Mouse (Mus musculus) liver, embryonic 12.5 days (tissue): Measurements from ENCODE around the gene Pla2g5. TPM values are rescaled to one million over a fixed set of nuclear protein-coding genes. Genes with fewer than 3 reads are reported as not detected.
"Not testable (repeated sequence)": the region's sequence is repeated elsewhere in the genome, so short reads cannot be mapped to it uniquely, and the experiment has no call there.

Experiments used
- ATAC-seq: fragments of 200-750 bp; cut with Nextera tagmentation; 2 replicates; pipeline ENCODE4 v1.8.0; 2017; ENCODE audit warnings: moderate number of reproducible peaks, mild to moderate bottlenecking, moderate library complexity
- H3K27ac ChIP-seq: fragments of 300-500 bp; sonication (generic); 2 replicates; pipeline ENCODE4 v1.5.1; 2016; ENCODE audit warnings: mild to moderate bottlenecking
- H3K27me3 ChIP-seq: fragments of 300-500 bp; sonication (generic); replicated peaks from 2 replicates; pipeline ENCODE4 v1.6.1; 2016; ENCODE audit warnings: mild to moderate bottlenecking, moderate library complexity
- H3K36me3 ChIP-seq: fragments of 300-500 bp; sonication (generic); 2 replicates; pipeline ENCODE4 v1.6.1; 2016; ENCODE audit warnings: mild to moderate bottlenecking, moderate library complexity
- H3K4me1 ChIP-seq: fragments of 300-500 bp; sonication (generic); 2 replicates; pipeline ENCODE4 v1.6.1; 2016
- H3K4me2 ChIP-seq: fragments of 300-500 bp; sonication (generic); 2 replicates; pipeline ENCODE4 v1.6.1; 2016; ENCODE audit warnings: mild to moderate bottlenecking, moderate library complexity
- H3K4me3 ChIP-seq: fragments of 300-500 bp; sonication (generic); 2 replicates; pipeline ENCODE4 v1.5.1; 2016; ENCODE audit warnings: mild to moderate bottlenecking, moderate library complexity
- H3K9ac ChIP-seq: fragments of 300-500 bp; sonication (generic); 2 replicates; pipeline ENCODE4 v1.6.1; 2016; ENCODE audit warnings: mild to moderate bottlenecking, moderate library complexity
- H3K9me3 ChIP-seq: fragments of 300-500 bp; sonication (generic); replicated peaks from 2 replicates; pipeline ENCODE4 v1.6.1; 2016; ENCODE audit warnings: mild to moderate bottlenecking, moderate library complexity
- WGBS: fragments of 180-500 bp; shearing (Covaris S2); methylation state at CpG from one replicate; pipeline ENCODE4 v1.1.7; 2016; ENCODE audit not compliant: insufficient replicate concordance; 5-methylcytosine and 5-hydroxymethylcytosine counted together
- polyA plus RNA-seq: library from polyadenylated mRNA; unstranded; fragments of >200 nt; fragmentation: Nextera tagmentation; extraction: Ambion mirVana; gene quantifications from 2 replicates; pipeline ENCODE4 v1.2.1, GENCODE M21; 2016

Gene Pla2g5
- polyA plus RNA-seq, 1 experiment from 2014 or later, result not detected

DNA sequence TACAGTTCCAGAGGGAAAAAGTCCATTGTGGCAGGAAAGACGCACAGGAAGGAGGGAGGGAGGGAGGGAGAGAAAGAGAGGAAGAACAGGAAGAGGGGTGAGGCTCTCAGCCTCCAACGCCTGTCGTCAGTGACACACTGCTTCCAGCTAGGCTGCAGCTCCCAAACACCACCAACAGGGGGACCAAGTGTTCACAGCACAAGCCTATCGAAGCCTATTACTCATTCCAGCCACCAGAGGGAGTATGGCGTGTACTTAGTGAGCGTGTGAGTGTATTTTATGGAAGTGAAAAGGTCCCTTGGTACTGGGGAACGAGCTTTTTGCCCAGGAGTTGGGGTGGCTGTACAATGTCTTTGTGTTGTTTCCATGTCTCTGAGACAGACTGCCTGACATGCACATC is 6.8 kb downstream of the Pla2g5 start:
- no peak overlapping the region for H3K27ac ChIP-seq
- H3K9ac ChIP-seq, result no peak overlapping the region
- no peak for ATAC-seq
- H3K27me3 ChIP-seq, result peaks cover 28% of the 10 kb centered on the region
- no peak overlapping the region for H3K4me2 ChIP-seq
- WGBS, result 13% methylated on average over 7 of the region's 7 CpGs
- no peaks in the 10 kb centered on the region for H3K36me3 ChIP-seq
- 0 out of 2 replicates have a peak, but pooled peaks cover 4% of the 10 kb centered on the region for H3K4me1 ChIP-seq
- H3K9me3 ChIP-seq, result no peaks in the 10 kb centered on the region
- H3K4me3 ChIP-seq, result no peak overlapping the region

DNA sequence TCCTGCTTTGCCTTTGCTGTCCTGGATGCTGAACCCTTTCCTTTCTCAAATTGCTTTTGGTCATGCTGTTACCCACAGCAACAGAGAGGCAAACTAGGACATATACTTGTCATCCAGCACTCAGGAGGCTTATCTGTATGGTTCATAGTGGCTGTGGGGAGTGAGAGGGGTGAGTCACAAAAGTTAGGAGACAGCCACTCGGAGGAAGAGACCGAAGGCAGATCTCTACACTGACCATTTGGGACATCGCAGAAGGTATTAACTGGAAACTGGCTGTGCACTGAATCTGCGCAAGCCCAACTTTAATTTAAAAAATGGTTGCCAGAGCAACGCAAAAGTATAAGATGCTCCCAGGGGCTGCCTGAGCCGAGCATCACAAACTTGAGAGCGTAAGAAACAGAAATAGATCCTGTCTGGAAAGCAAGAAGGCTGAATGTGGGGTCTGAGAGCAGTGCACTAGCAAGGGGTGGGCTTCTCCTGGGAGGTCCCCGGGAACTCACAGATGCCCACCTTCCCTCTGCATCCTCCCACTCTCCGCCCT is 8.1 kb downstream of the Pla2g5 start:
- WGBS, result 70% methylated on average over 9 of the region's 9 CpGs
- Histone ChIP-seq H3K27ac (no peak overlapping the region), H3K9ac (no peak overlapping the region), H3K9me3 (no peaks in the 10 kb centered on the region), H3K36me3 (no peaks in the 10 kb centered on the region), H3K4me2 (no peak overlapping the region), H3K4me1 (0 out of 2 replicates have a peak, but pooled peaks cover 4% of the 10 kb centered on the region), H3K27me3 (peaks cover 25% of the 10 kb centered on the region), H3K4me3 (no peak overlapping the region)
- no peak for ATAC-seq

DNA sequence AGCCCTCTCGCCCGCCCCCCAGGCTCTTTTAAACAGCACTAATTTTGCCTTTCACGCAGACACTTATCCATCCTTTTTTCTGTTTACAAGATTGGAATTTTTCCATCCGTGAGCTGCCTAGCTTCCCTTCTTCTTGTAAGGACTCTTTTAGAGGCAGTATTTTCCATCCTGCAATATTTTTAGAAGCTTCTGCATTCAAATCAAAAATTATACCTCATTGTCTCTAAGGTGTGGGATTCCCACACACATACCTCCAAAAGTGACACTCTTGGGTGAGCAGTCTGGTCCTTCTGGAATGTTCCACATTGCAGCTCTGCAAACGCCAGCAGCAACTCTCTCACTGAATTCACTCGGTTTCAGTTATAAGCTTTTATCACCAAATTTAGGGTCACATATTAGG is 10.3 kb downstream of the Pla2g5 start:
- no peak overlapping the region for H3K9ac ChIP-seq
- H3K9me3 ChIP-seq, result no peaks in the 10 kb centered on the region
- no peak overlapping the region for H3K27ac ChIP-seq
- H3K4me3 ChIP-seq, result no peak overlapping the region
- no peak for ATAC-seq
- H3K4me2 ChIP-seq, result no peak overlapping the region
- no peaks in the 10 kb centered on the region for H3K4me1 ChIP-seq
- no peaks in the 10 kb centered on the region for H3K36me3 ChIP-seq
- WGBS, result 63% methylated on average over 6 of the region's 6 CpGs
- peaks cover 8% of the 10 kb centered on the region; the same call in 1 of the 2 replicates for H3K27me3 ChIP-seq

DNA sequence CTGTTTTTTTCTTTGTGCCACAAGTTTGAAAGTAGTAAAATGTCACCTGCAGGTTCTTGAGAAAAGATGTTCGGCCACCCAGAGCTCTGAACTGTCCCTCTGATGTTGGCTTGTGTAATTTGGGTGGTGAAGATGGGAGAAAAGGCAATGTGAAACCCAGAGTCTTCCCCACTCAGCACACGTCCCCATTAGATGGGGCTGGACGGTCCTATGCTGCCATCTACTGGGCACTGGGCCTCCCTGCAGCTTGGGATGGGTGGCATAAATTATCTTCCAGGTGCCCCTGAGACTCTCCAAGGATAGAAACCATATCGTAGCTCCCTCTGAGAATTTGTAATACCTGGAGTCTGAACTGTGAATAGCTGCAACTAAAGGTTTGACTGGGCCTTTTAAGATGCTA is 11.8 kb downstream of the Pla2g5 start:
- 9% methylated on average over 4 of the region's 4 CpGs for WGBS
- Histone ChIP-seq H3K4me1 (no peaks in the 10 kb centered on the region), H3K36me3 (no peaks in the 10 kb centered on the region), H3K9ac (no peak overlapping the region), H3K4me2 (no peak overlapping the region), H3K27ac (no peak overlapping the region), H3K9me3 (no peaks in the 10 kb centered on the region), H3K4me3 (no peak overlapping the region), H3K27me3 (0 out of 2 replicates have a peak, but pooled peaks cover 4% of the 10 kb centered on the region)
- ATAC-seq, result no peak

DNA sequence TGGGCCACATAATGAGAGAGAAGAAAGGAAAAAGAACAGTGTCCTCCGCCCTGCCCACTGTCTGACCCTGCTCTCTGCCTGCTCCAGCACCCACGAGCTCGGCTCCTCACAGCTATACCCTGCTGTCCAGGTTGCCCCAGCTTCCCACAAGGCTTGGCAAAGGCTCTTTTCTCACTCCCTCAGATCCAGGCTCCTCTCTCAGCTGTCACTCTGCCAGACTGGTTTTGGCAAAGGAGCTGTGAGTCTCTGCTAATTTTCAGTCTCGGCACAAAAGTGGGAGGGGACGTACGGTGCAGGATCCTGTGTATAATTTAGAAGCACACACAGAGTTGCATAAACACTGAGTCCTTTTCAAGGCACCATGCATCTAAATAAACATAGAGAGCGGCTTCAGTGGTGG is 21.9 kb downstream of the Pla2g5 start:
- no peak for ATAC-seq
- H3K27me3 ChIP-seq, result no peaks in the 10 kb centered on the region
- WGBS, result 86% methylated on average over 7 of the region's 7 CpGs

DNA sequence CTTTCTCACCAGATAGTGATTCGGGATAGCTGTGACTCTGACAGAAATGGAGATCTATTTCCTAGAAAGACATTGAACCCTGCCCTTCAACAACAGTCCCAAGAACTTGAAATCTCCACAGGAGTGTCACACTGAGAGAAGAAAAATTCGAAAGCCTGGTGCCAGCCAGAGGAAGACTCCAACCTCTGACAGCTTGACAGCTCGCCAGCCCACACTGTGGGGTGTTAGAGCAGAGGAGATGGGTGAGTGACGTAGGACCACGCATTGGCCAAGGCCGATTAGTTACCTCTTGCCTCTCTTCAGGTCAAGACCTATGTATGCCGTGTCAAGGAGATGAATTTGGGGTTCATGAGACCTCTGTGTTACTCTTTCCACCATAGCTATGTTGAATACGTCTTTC is 22.6 kb downstream of the Pla2g5 start:
- H3K36me3 ChIP-seq, result no peaks in the 10 kb centered on the region
- no peaks in the 10 kb centered on the region for H3K27me3 ChIP-seq
- H3K4me2 ChIP-seq, result no peak overlapping the region
- no peak for ATAC-seq
- WGBS, result 62% methylated on average over 8 of the region's 8 CpGs
- peaks cover 26% of the 10 kb centered on the region; the same call in 1 of the 2 replicates for H3K9me3 ChIP-seq
- H3K27ac ChIP-seq, result no peak overlapping the region
- no peak overlapping the region for H3K9ac ChIP-seq
- no peak overlapping the region for H3K4me3 ChIP-seq
- H3K4me1 ChIP-seq, result no peaks in the 10 kb centered on the region

More for the DNA sequence above, 21.9 kb downstream of the Pla2g5 start:
- H3K4me3 ChIP-seq, result no peak overlapping the region
- H3K9ac ChIP-seq, result no peak overlapping the region
- H3K27ac ChIP-seq, result no peak overlapping the region
- no peaks in the 10 kb centered on the region for H3K36me3 ChIP-seq
- H3K4me2 ChIP-seq, result no peak overlapping the region
- H3K4me1 ChIP-seq, result no peaks in the 10 kb centered on the region
- peaks cover 26% of the 10 kb centered on the region; the same call in 1 of the 2 replicates for H3K9me3 ChIP-seq

DNA sequence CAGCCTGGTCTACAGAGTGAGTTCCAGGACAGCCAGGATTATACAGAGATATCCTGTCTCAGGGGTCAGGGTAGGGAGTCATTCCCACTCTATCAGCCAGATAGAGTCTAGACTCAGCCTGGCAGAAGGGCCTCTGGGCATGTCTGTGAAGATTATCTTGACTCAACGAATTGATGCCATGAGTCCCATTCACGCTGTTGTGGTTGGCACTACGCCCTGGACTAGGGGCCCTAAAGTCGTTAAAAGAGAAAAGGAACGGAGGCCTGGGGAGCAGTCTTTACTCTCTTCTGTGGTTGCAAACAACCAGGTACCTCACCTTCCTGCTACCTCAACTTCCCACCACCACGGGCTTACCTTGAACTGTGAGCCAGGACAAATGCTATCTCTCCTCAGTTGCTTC is 23.5 kb downstream of the Pla2g5 start:
- no peaks in the 10 kb centered on the region for H3K27me3 ChIP-seq
- H3K4me1 ChIP-seq, result no peaks in the 10 kb centered on the region
- WGBS, result 75% methylated on average over 6 of the region's 6 CpGs
- no peak overlapping the region for H3K4me2 ChIP-seq
- no peak overlapping the region for H3K4me3 ChIP-seq
- H3K9me3 ChIP-seq, result peaks cover 17% of the 10 kb centered on the region; the same call in 1 of the 2 replicates
- no peak overlapping the region for H3K27ac ChIP-seq
- H3K9ac ChIP-seq, result no peak overlapping the region
- no peak for ATAC-seq
- no peaks in the 10 kb centered on the region for H3K36me3 ChIP-seq

DNA sequence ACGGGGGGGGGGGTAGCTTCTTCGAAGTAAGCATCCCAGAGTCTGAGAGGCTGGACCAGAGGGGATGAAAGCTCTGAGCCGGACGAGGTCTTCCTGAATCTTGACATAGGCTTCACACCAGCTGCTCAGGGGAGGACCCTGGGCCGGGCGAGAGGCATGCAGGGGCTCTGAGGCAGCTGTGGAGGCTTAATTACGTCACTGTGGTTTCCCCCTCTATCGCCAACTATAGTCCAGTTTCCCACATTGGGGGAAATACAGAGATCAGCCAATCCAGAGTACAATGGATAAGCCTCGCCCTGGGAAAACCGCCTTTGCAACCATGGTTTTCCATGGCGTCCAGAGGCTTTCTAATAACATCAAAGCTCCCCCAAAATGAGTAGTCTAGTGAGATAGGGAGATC is 36.1 kb downstream of the Pla2g5 start:
- peaks cover 5% of the 10 kb centered on the region; the same call in 1 of the 2 replicates for H3K27me3 ChIP-seq
- H3K9me3 ChIP-seq, result peaks cover 6% of the 10 kb centered on the region; the same call in 1 of the 2 replicates
- H3K4me2 ChIP-seq, result no peak overlapping the region
- no peak overlapping the region for H3K9ac ChIP-seq
- no peak overlapping the region for H3K4me3 ChIP-seq
- no peak for ATAC-seq
- no peak overlapping the region for H3K27ac ChIP-seq
- no peaks in the 10 kb centered on the region for H3K4me1 ChIP-seq
- no peaks in the 10 kb centered on the region for H3K36me3 ChIP-seq
- WGBS, result 33% methylated on average over 11 of the region's 11 CpGs

DNA sequence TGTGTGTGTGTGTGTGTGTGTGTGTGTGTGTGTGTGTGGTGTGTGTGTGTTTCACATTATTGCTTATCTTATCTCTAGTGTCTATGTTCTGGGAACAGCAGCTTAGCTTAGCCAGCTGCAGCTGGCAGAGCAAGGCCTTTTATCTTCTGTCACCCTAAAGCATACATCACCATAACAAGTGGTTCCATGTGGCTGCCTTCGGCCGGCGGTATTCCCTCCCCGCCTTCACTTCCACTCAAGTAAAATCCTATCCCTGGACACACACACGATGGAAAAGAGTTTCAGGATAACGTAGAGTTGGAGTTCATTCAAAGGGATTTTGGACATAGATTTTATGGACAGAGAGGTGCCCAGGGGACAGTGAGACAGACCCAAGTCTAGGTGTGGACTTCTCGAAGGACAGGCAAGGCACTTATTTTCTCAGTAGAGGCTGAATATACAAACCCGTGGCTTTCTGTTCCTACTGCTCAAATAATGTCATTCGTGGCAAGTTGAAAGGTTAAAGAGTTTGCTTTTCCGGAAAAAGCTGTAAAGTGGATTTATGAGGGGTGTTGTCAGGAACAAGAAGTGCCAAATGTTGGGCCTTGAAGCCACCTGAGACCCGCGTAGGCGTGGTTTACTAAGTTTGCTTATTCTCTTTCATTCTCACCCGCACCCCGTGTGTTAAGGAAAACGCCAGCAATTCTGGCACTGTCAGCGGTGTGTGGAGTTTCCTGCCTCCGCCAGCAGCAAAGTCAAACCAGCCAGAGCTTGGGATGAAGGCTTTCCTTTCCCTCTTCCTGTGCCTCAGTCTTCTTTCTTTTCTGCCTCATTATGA is 37.3 kb downstream of the Pla2g5 start:
- ATAC-seq, result no peak
- H3K4me2 ChIP-seq, result no peak overlapping the region
- H3K4me3 ChIP-seq, result no peak overlapping the region
- WGBS, result 45% methylated on average over 18 of the region's 18 CpGs
- H3K9ac ChIP-seq, result no peak overlapping the region
- H3K36me3 ChIP-seq, result no peaks in the 10 kb centered on the region
- H3K27me3 ChIP-seq, result peaks cover 5% of the 10 kb centered on the region; the same call in 1 of the 2 replicates
- peaks cover 6% of the 10 kb centered on the region; the same call in 1 of the 2 replicates for H3K9me3 ChIP-seq
- no peaks in the 10 kb centered on the region for H3K4me1 ChIP-seq
- H3K27ac ChIP-seq, result no peak overlapping the region

DNA sequence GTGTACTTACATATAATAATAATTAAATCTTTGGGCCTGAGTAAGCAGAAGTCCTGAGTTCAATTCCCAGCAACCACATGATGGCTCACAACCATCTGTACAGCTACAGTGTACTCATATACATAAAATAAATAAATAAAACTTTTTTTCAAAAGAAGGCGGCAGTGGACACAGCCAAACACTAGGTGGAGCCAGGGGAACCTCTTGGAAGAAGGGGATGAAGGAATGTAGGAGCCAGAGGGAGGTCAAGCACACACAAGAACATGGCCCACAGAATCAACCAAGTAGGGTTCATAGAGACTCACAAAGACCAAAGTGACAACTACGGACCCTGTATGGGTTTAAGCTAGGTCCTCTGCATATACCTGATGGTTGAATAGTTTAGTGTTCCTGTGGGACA is 38.6 kb downstream of the Pla2g5 start:
- H3K4me1 ChIP-seq, result no peaks in the 10 kb centered on the region
- 66% methylated on average over 2 of the region's 2 CpGs for WGBS
- no peak overlapping the region for H3K4me2 ChIP-seq
- H3K4me3 ChIP-seq, result no peak overlapping the region
- peaks cover 6% of the 10 kb centered on the region; the same call in 1 of the 2 replicates for H3K9me3 ChIP-seq
- peaks cover 5% of the 10 kb centered on the region; the same call in 1 of the 2 replicates for H3K27me3 ChIP-seq
- H3K36me3 ChIP-seq, result no peaks in the 10 kb centered on the region
- H3K27ac ChIP-seq, result no peak overlapping the region
- no peak for ATAC-seq
- no peak overlapping the region for H3K9ac ChIP-seq

DNA sequence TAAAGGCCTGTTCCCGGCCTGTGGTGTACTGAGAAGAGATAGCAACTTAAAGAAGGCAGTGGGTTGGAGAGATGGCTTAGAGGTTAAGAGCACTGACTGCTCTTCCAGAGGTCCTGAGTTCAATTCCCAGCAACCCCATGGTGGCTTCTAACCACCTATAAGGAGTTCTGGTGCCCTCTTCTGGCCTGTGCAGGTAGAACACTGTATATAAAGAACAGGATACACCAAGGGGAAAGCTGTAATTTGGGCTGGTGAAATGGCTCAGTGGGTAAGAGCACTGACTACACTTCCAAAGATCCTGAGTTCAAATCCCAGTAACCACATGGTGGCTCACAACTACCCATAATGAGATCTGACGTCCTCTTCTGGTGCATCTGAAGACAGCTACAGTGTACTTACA is 39.1 kb downstream of the Pla2g5 start:
- H3K4me3 ChIP-seq, H3K9me3 ChIP-seq, H3K27ac ChIP-seq, H3K9ac ChIP-seq, H3K36me3 ChIP-seq, ATAC-seq, H3K4me1 ChIP-seq, H3K27me3 ChIP-seq, H3K4me2 ChIP-seq: not testable (repeated sequence)
- WGBS, result 47% methylated on average over 2 of the region's 2 CpGs

DNA sequence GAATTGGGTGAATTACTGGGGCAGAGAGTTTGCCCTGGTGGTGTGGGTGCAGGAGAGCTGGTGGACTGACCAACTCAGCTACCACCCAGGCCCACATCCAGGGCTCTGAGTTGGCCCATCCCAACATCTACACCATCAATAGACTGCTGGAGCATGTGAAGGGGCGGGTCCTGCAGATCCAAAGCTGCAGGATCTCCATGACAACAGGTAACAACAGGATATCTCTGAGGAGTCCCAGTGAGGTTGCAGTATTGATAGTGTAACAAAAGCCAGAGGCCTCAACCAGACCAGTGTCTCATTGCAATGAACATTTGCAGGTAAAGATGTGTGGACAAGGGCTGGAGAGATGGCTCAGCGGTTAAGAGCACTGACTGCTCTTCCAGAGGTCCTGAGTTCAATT is 42.2 kb downstream of the Pla2g5 start:
- no peak for ATAC-seq
- H3K9ac ChIP-seq, result no peak overlapping the region
- 60% methylated on average over 2 of the region's 2 CpGs for WGBS
- H3K27ac ChIP-seq, result no peak overlapping the region
- no peaks in the 10 kb centered on the region for H3K4me1 ChIP-seq
- H3K4me3 ChIP-seq, result no peak overlapping the region
- no peaks in the 10 kb centered on the region for H3K36me3 ChIP-seq
- H3K27me3 ChIP-seq, result no peaks in the 10 kb centered on the region
- H3K4me2 ChIP-seq, result no peak overlapping the region
- H3K9me3 ChIP-seq, result peaks cover 6% of the 10 kb centered on the region; the same call in 1 of the 2 replicates
